Mouse (Mus musculus) megakaryocyte-erythroid progenitor cell, adult 5 weeks (primary cell): ENCODE measurements around the gene Lypd4. TPM values are rescaled to one million over a fixed set of nuclear protein-coding genes. Genes with fewer than 3 reads are reported as not detected.

Experiments used
- polyA plus RNA-seq: library from polyadenylated mRNA; stranded (reverse); fragments of >175 nt; gene quantifications from 2 replicates; pipeline ENCODE4 v1.2.3, GENCODE M21; 2012

Gene Lypd4
- polyA plus RNA-seq: not detected in 2 replicates

GRCm38 (mm10) chr7:24869532-24870165 lies at the start of gene Lypd4, which contains the start of gene Dmrtc2:
TSS of gene Lypd4 (minus strand) at chr7:24869941.
TSS of gene Dmrtc2 (plus strand) at chr7:24870057.

GRCm38 (mm10) chr7:24902630-24903443 lies 33.1 kb upstream of the Lypd4 start, which contains the start of gene Arhgef1:
TSS of gene Arhgef1 (plus strand) at chr7:24902912.

GRCm38 (mm10) chr7:24897224-24897623 lies 27.5 kb upstream of the Lypd4 start, which contains the start of gene Cd79a:
TSS of gene Cd79a (plus strand) at chr7:24897381.

GRCm38 (mm10) chr7:24883896-24884692 lies 14.4 kb upstream of the Lypd4 start, which contains the start of gene Rps19:
TSS of gene Rps19 (plus strand) at chr7:24884371.

GRCm38 (mm10) chr7:24861913-24862312 lies 7.8 kb downstream of the Lypd4 start, which contains the start of gene Gm9844:
TSS of gene Gm9844 (plus strand) at chr7:24862213.

Other genes starting within 250 kb of the Lypd4 start
- 0.16 and 0.37 TPM in 2 replicates for gene Lypd3, start 233.4 kb downstream of the Lypd4 start, polyA plus RNA-seq
- gene Tex101, start 193.3 kb downstream of the Lypd4 start, polyA plus RNA-seq: not detected in 2 replicates
- gene BC049730, start 160.7 kb downstream of the Lypd4 start, polyA plus RNA-seq: not detected in 2 replicates
- gene Gm4763, start 143.0 kb downstream of the Lypd4 start, polyA plus RNA-seq: not detected in 2 replicates
- 52.7 and 64.3 TPM in 2 replicates for gene Cd177, start 109.6 kb downstream of the Lypd4 start, polyA plus RNA-seq
- 0.59 TPM in 1 of 2 replicates, not detected in the other for gene Ceacam10, start 92.7 kb downstream of the Lypd4 start, polyA plus RNA-seq
- gene Gm9844, start 7.7 kb downstream of the Lypd4 start, polyA plus RNA-seq: 30.6 and 98.7 TPM in 2 replicates
- not detected in 2 replicates for gene Dmrtc2, start 116 bp upstream of the Lypd4 start, polyA plus RNA-seq
- 3,485 and 4,048 TPM in 2 replicates for gene Rps19, start 14.4 kb upstream of the Lypd4 start, polyA plus RNA-seq
- 11.7 and 31.8 TPM in 2 replicates for gene Cd79a, start 27.4 kb upstream of the Lypd4 start, polyA plus RNA-seq
- gene Arhgef1, start 33.0 kb upstream of the Lypd4 start, polyA plus RNA-seq: 592 and 679 TPM in 2 replicates
- gene Gm4881, start 74.6 kb upstream of the Lypd4 start, polyA plus RNA-seq: not detected in 2 replicates
- gene Rabac1, start 102.8 kb upstream of the Lypd4 start, polyA plus RNA-seq: 296 and 340 TPM in 2 replicates
- 78.9 and 103 TPM in 2 replicates for gene Atp1a3, start 136.0 kb upstream of the Lypd4 start, polyA plus RNA-seq
- 18.8 and 31.7 TPM in 2 replicates for gene Grik5, start 202.4 kb upstream of the Lypd4 start, polyA plus RNA-seq
- 45.8 and 46.8 TPM in 2 replicates for gene Zfp574, start 202.6 kb upstream of the Lypd4 start, polyA plus RNA-seq